Comparison of ENCODE assay signal across 19 mouse cellular contexts in the genomic region with DNA sequence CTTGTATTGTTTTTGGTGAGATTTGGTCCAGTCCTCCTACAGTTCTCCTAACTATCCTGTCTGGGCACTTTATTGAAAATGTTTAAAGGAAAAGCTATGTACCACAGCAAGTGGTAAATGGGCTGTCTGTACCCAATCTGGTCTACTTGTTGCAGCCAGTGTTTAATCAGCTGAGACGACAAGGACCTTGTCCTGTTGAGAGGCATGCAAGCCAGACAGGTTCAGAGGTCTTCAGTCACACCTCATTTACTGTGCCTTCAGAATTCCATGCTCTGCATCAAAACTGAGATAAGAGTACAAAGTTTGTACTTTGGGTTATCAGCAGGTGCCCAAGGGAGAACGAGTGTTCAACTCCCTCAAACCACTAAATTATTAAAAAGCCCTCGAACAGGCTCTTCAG. TPM values are rescaled to one million over a fixed set of nuclear protein-coding genes. Genes with fewer than 3 reads are reported as not detected.
DNase-seq lines count a peak whose midpoint lies in the region; ATAC-seq lines count a peak whose summit lies in the region.
"Had no signal": no experiment of that assay in that cellular context is flagged by ENCODE, and none has a peak within 500 bp of the region (broad histone marks: within the 10 kb centered on the region; RNA-seq: fewer than 3 reads in every experiment).

No protein-coding gene starts in this region.

- WGBS in kidney, embryonic 14.5 days: 53% methylated on average over 3 of the region's 3 CpGs
- 16% methylated on average over 3 of the region's 3 CpGs for WGBS in lung, embryonic 16.5 days
- 70% methylated on average over 3 of the region's 3 CpGs for WGBS in midbrain, embryonic 11.5 days

- H3K4me3 ChIP-seq in kidney, embryonic 14.5 days (ENCODE audit: low read length): no peak overlapping the region
- H3K4me3 ChIP-seq in lung, embryonic 16.5 days (ENCODE audit: low read length): no peak overlapping the region
- H3K4me3 ChIP-seq in midbrain, embryonic 11.5 days (ENCODE audit: low read depth, low read length): no peak overlapping the region
- H3K4me3 ChIP-seq: embryonic facial prominence, embryonic 15.5 days; gastrocnemius, adult 2 months; hindbrain, embryonic 15.5 days; limb, embryonic 13.5 days; midbrain, embryonic 12.5 days had no signal

- H3K9ac ChIP-seq in kidney, embryonic 14.5 days (ENCODE audit: low read depth, low read length): no peak overlapping the region
- H3K9ac ChIP-seq in lung, embryonic 16.5 days (ENCODE audit: low read length): no peak overlapping the region
- no peak overlapping the region for H3K9ac ChIP-seq in midbrain, embryonic 11.5 days (ENCODE audit: low read length)
- H3K9ac ChIP-seq: embryonic facial prominence, embryonic 15.5 days; hindbrain, embryonic 15.5 days; limb, embryonic 13.5 days; midbrain, embryonic 12.5 days had no signal

- H3K9me3 ChIP-seq in kidney, embryonic 14.5 days (ENCODE audit: control insufficient read depth, low read length): no peaks in the 10 kb centered on the region
- no peaks in the 10 kb centered on the region for H3K9me3 ChIP-seq in lung, embryonic 16.5 days (ENCODE audit: control insufficient read depth, low read length)
- no peaks in the 10 kb centered on the region for H3K9me3 ChIP-seq in midbrain, embryonic 11.5 days (ENCODE audit: control insufficient read depth, low read length)
- H3K9me3 ChIP-seq: embryonic facial prominence, embryonic 15.5 days; hindbrain, embryonic 15.5 days; limb, embryonic 13.5 days; midbrain, embryonic 12.5 days had no signal

- H3K4me2 ChIP-seq in kidney, embryonic 14.5 days (replicated peaks; ENCODE audit: low read depth, low read length): no peak overlapping the region
- H3K4me2 ChIP-seq in lung, embryonic 16.5 days (ENCODE audit: low read depth, low read length): no peak overlapping the region
- no peak overlapping the region for H3K4me2 ChIP-seq in midbrain, embryonic 11.5 days
- H3K4me2 ChIP-seq: embryonic facial prominence, embryonic 15.5 days; hindbrain, embryonic 15.5 days; limb, embryonic 13.5 days; midbrain, embryonic 12.5 days had no signal

- H3K27ac ChIP-seq in kidney, embryonic 14.5 days (ENCODE audit: low read depth, low read length): no peak overlapping the region
- peak overlapping the region; percentile 41; the same call in 1 of the 2 replicates for H3K27ac ChIP-seq in lung, embryonic 16.5 days (ENCODE audit: low read length)
- H3K27ac ChIP-seq in midbrain, embryonic 11.5 days (ENCODE audit: low read depth, low read length): no peak overlapping the region
- H3K27ac ChIP-seq: embryonic facial prominence, embryonic 15.5 days; gastrocnemius, adult 2 months; hindbrain, embryonic 15.5 days; limb, embryonic 13.5 days; midbrain, embryonic 12.5 days had no signal

- no peak for ATAC-seq in kidney, embryonic 14.5 days (ENCODE audit: low FRiP score, low TSS enrichment)
- ATAC-seq in lung, embryonic 16.5 days (ENCODE audit: low read depth): peak; percentile 65; the same call in 1 of the 2 replicates
- ATAC-seq in midbrain, embryonic 11.5 days (ENCODE audit: low FRiP score): no peak
- ATAC-seq: CD4-positive, CD25-positive, alpha-beta regulatory T cell, adult 4 months; forebrain, embryonic 14.5 days; lung, postnatal 0 days had no signal

- no peaks in the 10 kb centered on the region for H3K36me3 ChIP-seq in kidney, embryonic 14.5 days (ENCODE audit: control insufficient read depth, insufficient read depth, low read length)
- no peaks in the 10 kb centered on the region for H3K36me3 ChIP-seq in lung, embryonic 16.5 days (ENCODE audit: control insufficient read depth, insufficient read depth, low read length)
- H3K36me3 ChIP-seq in midbrain, embryonic 11.5 days (ENCODE audit: control insufficient read depth, insufficient read depth, low read length): no peaks in the 10 kb centered on the region
- H3K36me3 ChIP-seq: embryonic facial prominence, embryonic 15.5 days; hindbrain, embryonic 15.5 days; limb, embryonic 13.5 days; midbrain, embryonic 12.5 days had no signal

- H3K4me1 ChIP-seq in kidney, embryonic 14.5 days (ENCODE audit: control insufficient read depth, insufficient read depth, low read length): no peaks in the 10 kb centered on the region
- no peaks in the 10 kb centered on the region for H3K4me1 ChIP-seq in lung, embryonic 16.5 days (replicated peaks; ENCODE audit: control insufficient read depth, insufficient read depth, low read length)
- H3K4me1 ChIP-seq in midbrain, embryonic 11.5 days (ENCODE audit: control insufficient read depth, insufficient read depth, low read length): no peaks in the 10 kb centered on the region
- H3K4me1 ChIP-seq: embryonic facial prominence, embryonic 15.5 days; hindbrain, embryonic 15.5 days; limb, embryonic 13.5 days; midbrain, embryonic 12.5 days had no signal

- DNase-seq in kidney, adult 8-10 months: peak; percentile 26 to 49
- no peak for DNase-seq in lung, postnatal 10 days
- peak; percentile 10 for DNase-seq in kidney, postnatal 10 days
- no peak for DNase-seq in midbrain, embryonic 11.5 days (ENCODE audit: low spot score, missing footprints)
- DNase-seq in right cerebral cortex, postnatal 14 days: no peak
- DNase-seq: adrenal gland, postnatal 25 days; cerebellum, adult 8-10 months; gastrocnemius, adult 2 months; layer of hippocampus, postnatal 36 days; thymus, postnatal 14 days had no signal

- no peaks in the 10 kb centered on the region for H3K27me3 ChIP-seq in kidney, embryonic 14.5 days (ENCODE audit: control insufficient read depth, insufficient read depth, low read length)
- peaks cover 10% of the 10 kb centered on the region; the same call in 1 of the 2 replicates for H3K27me3 ChIP-seq in lung, embryonic 16.5 days (ENCODE audit: control insufficient read depth, insufficient read depth, low read depth, low read length)
- peaks cover 21% of the 10 kb centered on the region; the same call in 1 of the 2 replicates for H3K27me3 ChIP-seq in midbrain, embryonic 11.5 days (ENCODE audit: control insufficient read depth, insufficient read depth, low read length)

RNA-seq across cellular contexts. Expression of a gene that starts 13.7 kb away (rescaled TPM):
- polyA plus RNA-seq in kidney, embryonic 14.5 days (2014; fragmentation: Nextera tagmentation; extraction: Ambion mirVana): 21.5 and 44.6 TPM in 2 replicates
- polyA plus RNA-seq in lung, embryonic 16.5 days (2015; fragmentation: Nextera tagmentation; extraction: Ambion mirVana): 48.1 and 50.4 TPM in 2 replicates
- 37.7 and 43.1 TPM in 2 replicates for polyA plus RNA-seq in midbrain, embryonic 11.5 days (2014; fragmentation: Nextera tagmentation; extraction: Ambion mirVana)

Comparison
In these comparisons a context has a peak if more than half of its experiments do, and no peak if none do; other contexts are left out.
1. DNase-seq: peak in kidney, adult 8-10 months (2 of 2) and kidney, postnatal 10 days (single experiment); none in lung, postnatal 10 days (single experiment), midbrain, embryonic 11.5 days (single experiment) and right cerebral cortex, postnatal 14 days (single experiment).